Mouse (Mus musculus) hindbrain, embryonic 11.5 days (tissue): ENCODE measurements at regions not wholly inside any gene's neighbourhood (a gene's known extent, or its start where the extent isn't known, plus 50 kb on each side); places are given as distances from the start of the nearest gene placed in this dataset.

ENCODE experiments used
- ATAC-seq: fragments of 200-750 bp; cut with Nextera tagmentation; 2 replicates; pipeline ENCODE4 v1.8.0; 2017; ENCODE audit warnings: mild to moderate bottlenecking, moderate TSS enrichment, moderate library complexity; ENCODE audit not compliant: low FRiP score
- DNase-seq: peaks from one replicate; pipeline ENCODE4 v3.0.0-alpha.2; 2015; ENCODE audit warnings: low spot score
- H3K27ac ChIP-seq: fragments of 300-500 bp; sonication (generic); 2 replicates; pipeline ENCODE4 v1.5.1; 2014; ENCODE audit warnings: mild to moderate bottlenecking, low read depth, low read length
- H3K27me3 ChIP-seq: fragments of 300-500 bp; sonication (generic); 2 replicates; pipeline ENCODE4 v1.6.1; 2014; ENCODE audit warnings: mild to moderate bottlenecking, low read length, moderate library complexity, mixed read lengths; ENCODE audit not compliant: control insufficient read depth, insufficient read depth
- H3K36me3 ChIP-seq: fragments of 300-500 bp; sonication (generic); 2 replicates; pipeline ENCODE4 v1.6.1; 2014; ENCODE audit warnings: mild to moderate bottlenecking, low read length, moderate library complexity, mixed read lengths; ENCODE audit not compliant: control insufficient read depth, insufficient read depth
- H3K4me1 ChIP-seq: fragments of 300-500 bp; sonication (generic); replicated peaks from 2 replicates; pipeline ENCODE4 v1.6.1; 2014; ENCODE audit warnings: low read length, mixed read lengths; ENCODE audit not compliant: control insufficient read depth, insufficient read depth
- H3K4me2 ChIP-seq: fragments of 300-500 bp; sonication (generic); replicated peaks from 2 replicates; pipeline ENCODE4 v1.6.1; 2014; ENCODE audit warnings: mild to moderate bottlenecking, low read depth, low read length
- H3K4me3 ChIP-seq: fragments of 300-500 bp; sonication (generic); 2 replicates; pipeline ENCODE4 v1.5.1; 2014; ENCODE audit warnings: low read depth, low read length
- H3K9ac ChIP-seq: fragments of 300-500 bp; sonication (generic); 2 replicates; pipeline ENCODE4 v1.6.1; 2014; ENCODE audit warnings: low read depth, low read length
- H3K9me3 ChIP-seq: fragments of 300-500 bp; sonication (generic); 2 replicates; pipeline ENCODE4 v1.6.1; 2016; ENCODE audit warnings: low read length; ENCODE audit not compliant: control insufficient read depth
- WGBS: fragments of 180-500 bp; shearing (Covaris S2); extraction: QIAGEN DNeasy Blood & Tissue Kit; methylation state at CpG from one replicate; pipeline ENCODE4 v1.1.7; 2014; 5-methylcytosine and 5-hydroxymethylcytosine counted together

GRCm38 (mm10) chr15:36878960-36879359 lies 128.6 kb downstream of the Zfp706 start:
- 28% methylated on average over 5 of the region's 5 CpGs for WGBS
- Histone ChIP-seq H3K9ac (no peak overlapping the region), H3K4me3 (no peak overlapping the region), H3K4me1 (peaks cover 2% of the 10 kb centered on the region; the same call in 1 of the 2 replicates), H3K4me2 (no peak overlapping the region), H3K27me3 (no peaks in the 10 kb centered on the region), H3K36me3 (no peaks in the 10 kb centered on the region), H3K9me3 (no peaks in the 10 kb centered on the region), H3K27ac (no peak overlapping the region)
- ATAC-seq (no peak), DNase-seq (no peak)

- no peaks in the 10 kb centered on the region for H3K9me3 ChIP-seq
- H3K4me2 ChIP-seq = no peak overlapping the region
- no peaks in the 10 kb centered on the region for H3K36me3 ChIP-seq
- H3K4me3 ChIP-seq = no peak overlapping the region
- H3K9ac ChIP-seq = no peak overlapping the region
- no peaks in the 10 kb centered on the region for H3K27me3 ChIP-seq
- DNase-seq (no peak), ATAC-seq (no peak)
- WGBS = 85% methylated on average over 3 of the region's 3 CpGs
- no peak overlapping the region for H3K27ac ChIP-seq
- H3K4me1 ChIP-seq = peaks cover 8% of the 10 kb centered on the region; the same call in 1 of the 2 replicates
These were observed 129.3 kb downstream of the Zfp706 start for GRCm38 (mm10) chr15:36878276-36878675.

DNA sequence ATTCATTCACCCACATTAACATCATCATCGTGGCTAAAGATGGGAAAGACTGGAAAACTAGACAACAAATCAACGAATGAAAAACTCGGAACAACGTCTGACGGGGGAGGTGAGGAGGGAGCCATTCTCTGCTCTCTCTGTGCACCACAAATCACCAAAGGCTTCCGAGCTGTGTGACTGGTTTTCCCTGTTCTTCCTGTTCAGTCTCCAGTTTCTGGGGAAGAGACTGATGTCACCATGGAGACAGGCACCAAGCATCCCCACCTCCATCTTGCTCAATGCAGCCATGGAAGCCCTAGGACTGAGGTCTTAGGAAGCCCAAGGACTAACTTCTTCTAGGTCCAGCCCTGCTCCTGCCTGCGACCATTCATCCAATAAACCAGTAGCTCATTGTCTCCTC lies 130.1 kb downstream of the Zfp706 start:
- Histone ChIP-seq H3K4me2 (no peak overlapping the region), H3K9me3 (no peaks in the 10 kb centered on the region), H3K36me3 (no peaks in the 10 kb centered on the region), H3K4me3 (no peak overlapping the region), H3K4me1 (peaks cover 9% of the 10 kb centered on the region; the same call in 1 of the 2 replicates), H3K27ac (no peak overlapping the region), H3K9ac (no peak overlapping the region), H3K27me3 (no peaks in the 10 kb centered on the region)
- ATAC-seq (no peak), DNase-seq (no peak)
- 77% methylated on average over 7 of the region's 7 CpGs for WGBS

- no peak overlapping the region for H3K27ac ChIP-seq
These were observed 131.4 kb downstream of the Zfp706 start for GRCm38 (mm10) chr15:36875980-36876778.

GRCm38 (mm10) chr15:36874555-36874954 lies 133.0 kb downstream of the Zfp706 start:
- no peak overlapping the region for H3K9ac ChIP-seq
- H3K27ac ChIP-seq = no peak overlapping the region

More at GRCm38 (mm10) chr15:36875980-36876778, 131.4 kb downstream of the Zfp706 start:
- no peaks in the 10 kb centered on the region for H3K36me3 ChIP-seq
- DNase-seq = no peak
- H3K4me3 ChIP-seq = no peak overlapping the region
- WGBS = 84% methylated on average over 10 of the region's 10 CpGs
- H3K9ac ChIP-seq = no peak overlapping the region
- H3K4me1 ChIP-seq = peaks cover 9% of the 10 kb centered on the region; the same call in 1 of the 2 replicates
- no peaks in the 10 kb centered on the region for H3K27me3 ChIP-seq
- no peak overlapping the region for H3K4me2 ChIP-seq
- H3K9me3 ChIP-seq = no peaks in the 10 kb centered on the region
- no peak for ATAC-seq

DNA sequence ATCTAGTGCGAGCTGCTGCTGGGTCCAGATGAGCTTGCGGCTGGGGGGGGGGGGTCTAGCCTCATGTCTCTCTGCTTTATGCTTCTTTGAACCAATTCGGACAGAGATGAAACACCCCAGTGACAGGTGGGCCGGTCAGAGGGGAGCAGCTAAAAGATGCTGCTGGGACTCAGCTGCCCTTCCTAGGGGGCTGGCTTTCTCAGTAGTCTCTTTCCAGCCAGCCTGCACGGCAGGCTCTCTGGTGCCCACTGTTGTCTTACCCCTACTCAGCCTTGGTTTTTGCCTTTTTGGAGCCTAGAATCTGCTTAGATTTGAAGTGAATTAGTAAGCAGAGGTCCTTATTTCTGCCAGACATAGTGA lies 133.7 kb downstream of the Zfp706 start:
- DNase-seq (no peak), ATAC-seq (peak; percentile 18; the same call in 1 of the 2 replicates)
- peak overlapping the region; percentile 51; the same call in 1 of the 2 replicates for H3K27ac ChIP-seq
- H3K4me1 ChIP-seq = peaks cover 9% of the 10 kb centered on the region; the same call in 1 of the 2 replicates
- 29% methylated on average over 5 of the region's 5 CpGs for WGBS
- H3K9me3 ChIP-seq = no peaks in the 10 kb centered on the region
- no peaks in the 10 kb centered on the region for H3K36me3 ChIP-seq
- no peak overlapping the region for H3K4me3 ChIP-seq
- H3K27me3 ChIP-seq = no peaks in the 10 kb centered on the region
- H3K4me2 ChIP-seq = no peak overlapping the region
- no peak overlapping the region for H3K9ac ChIP-seq

More at GRCm38 (mm10) chr15:36874555-36874954, 133.0 kb downstream of the Zfp706 start:
- Histone ChIP-seq H3K4me1 (peaks cover 9% of the 10 kb centered on the region; the same call in 1 of the 2 replicates), H3K27me3 (no peaks in the 10 kb centered on the region), H3K4me3 (no peak overlapping the region), H3K36me3 (no peaks in the 10 kb centered on the region), H3K4me2 (no peak overlapping the region), H3K9me3 (no peaks in the 10 kb centered on the region)
- no peak for ATAC-seq
- 82% methylated on average over 4 of the region's 4 CpGs for WGBS
- no peak for DNase-seq

GRCm38 (mm10) chr15:36873058-36873883 lies 134.3 kb downstream of the Zfp706 start:
- DNase-seq = peak; percentile 57
- Histone ChIP-seq H3K4me3 (no peak overlapping the region), H3K4me1 (peaks cover 9% of the 10 kb centered on the region; the same call in 1 of the 2 replicates), H3K9me3 (no peaks in the 10 kb centered on the region), H3K4me2 (no peak overlapping the region; the same call in 1 of the 2 replicates), H3K36me3 (no peaks in the 10 kb centered on the region), H3K9ac (no peak overlapping the region), H3K27me3 (no peaks in the 10 kb centered on the region), H3K27ac (peak overlapping the region; percentile 51; the same call in 1 of the 2 replicates)
- peak; percentile 80 for ATAC-seq
- 16% methylated on average over 10 of the region's 10 CpGs for WGBS

DNA sequence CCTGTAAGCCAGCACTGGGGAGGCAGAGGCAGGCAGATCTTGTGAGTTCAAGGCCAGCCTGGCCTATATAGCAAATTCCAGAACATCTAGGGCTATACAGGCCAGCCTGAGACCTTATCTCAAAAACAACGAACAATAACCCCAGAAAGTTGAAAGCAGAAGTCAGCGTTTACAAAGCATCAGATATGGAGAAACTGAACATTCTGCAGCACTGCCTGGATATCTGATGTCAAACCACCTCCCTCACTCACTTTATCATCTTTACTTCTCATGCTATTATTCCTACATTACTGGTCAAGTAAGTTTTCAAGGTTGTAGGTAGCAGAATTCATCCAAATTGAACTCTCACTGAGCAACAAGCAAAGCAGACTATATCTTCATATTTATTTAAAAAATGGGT lies 135.0 kb downstream of the Zfp706 start:
- Histone ChIP-seq H3K9me3 (no peaks in the 10 kb centered on the region), H3K27me3 (no peaks in the 10 kb centered on the region), H3K4me3 (no peak overlapping the region), H3K27ac (no peak overlapping the region), H3K4me2 (no peak overlapping the region), H3K36me3 (no peaks in the 10 kb centered on the region), H3K9ac (no peak overlapping the region), H3K4me1 (peaks cover 9% of the 10 kb centered on the region; the same call in 1 of the 2 replicates)
- no peak for ATAC-seq
- DNase-seq = no peak
- WGBS = 96% methylated on average over 2 of the region's 2 CpGs
